Mouse (Mus musculus) testis, adult 2 months (tissue): ENCODE data around the gene Zdhhc11.

Source experiments
- CTCF ChIP-seq: fragments of 200-500 bp; IDR thresholded peaks from 2 replicates; pipeline ENCODE4 v1.5.1; 2012; ENCODE audit warnings: low read depth, mild to moderate bottlenecking, inconsistent platforms, low read length, moderate library complexity; ENCODE audit not compliant: control insufficient read depth, insufficient read depth, insufficient replicate concordance
- POLR2A ChIP-seq: fragments of 200-500 bp; IDR thresholded peaks from 2 replicates; pipeline ENCODE4 v1.6.1; 2012; ENCODE audit warnings: low read depth, mild to moderate bottlenecking, inconsistent platforms, low read length, moderate library complexity; ENCODE audit not compliant: control insufficient read depth

GRCm38 (mm10) chr13:73990325-73990724, 26.7 kb downstream of the Zdhhc11 start:
- TF ChIP-seq CTCF (no peak), POLR2A (no peak)
